Mouse (Mus musculus): ENCODE data around the gene Ntsr1.

DNA sequence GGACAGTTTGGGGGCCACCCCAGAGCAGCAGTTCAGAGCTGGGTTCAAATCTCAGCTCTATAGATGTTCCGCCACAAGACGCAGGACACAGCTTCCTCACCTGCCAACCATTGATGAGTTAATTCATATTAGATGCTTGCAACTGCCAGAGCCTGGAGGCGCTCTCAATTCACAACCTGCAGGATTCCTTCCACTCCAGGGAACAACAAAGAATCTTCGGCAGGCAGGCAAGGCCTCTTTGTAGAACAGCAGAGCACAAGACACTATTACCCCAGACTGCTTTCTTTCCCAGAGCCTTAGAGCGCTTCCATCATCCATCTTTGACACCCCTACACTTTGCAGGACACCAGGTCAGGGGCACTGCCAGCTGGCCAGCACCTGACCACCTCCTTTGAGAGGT, 6.5 kb downstream of the Ntsr1 start:
- no peak for TF ChIP-seq CTCF (IDR thresholded peaks at IDR 0.05; ENCODE audit: borderline replicate concordance, extremely low read depth, insufficient read depth, insufficient read length)
- no peak for TF ChIP-seq POLR2A (IDR thresholded peaks at IDR 0.05; ENCODE audit: borderline replicate concordance, extremely low read depth, insufficient read depth, insufficient read length, poor library complexity, severe bottlenecking)

Measured in brain, embryonic 14.5 days (tissue).